Mouse (Mus musculus): ENCODE measurements around the gene Dmd.

DNA sequence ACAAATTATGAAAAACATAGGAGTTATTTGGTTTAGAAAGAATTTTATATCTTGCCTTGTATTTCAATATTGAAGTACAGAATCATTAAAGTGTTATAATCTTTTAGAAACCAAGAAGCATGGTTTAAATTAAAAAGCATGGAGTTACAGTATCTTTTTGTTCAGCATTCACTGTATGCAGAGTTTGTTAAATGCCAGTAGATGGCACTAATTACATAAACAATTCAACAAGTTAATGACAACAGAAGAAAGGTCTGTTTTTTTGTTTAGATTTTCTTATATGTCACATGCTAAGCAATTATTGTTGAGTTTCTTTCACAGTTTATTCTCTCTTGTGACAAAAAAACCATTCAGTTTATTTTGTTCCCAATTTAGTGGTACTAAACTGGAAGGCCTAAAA, 1649.8 kb downstream of the Dmd start:
- no peak for TF ChIP-seq GATA1 (IDR thresholded peaks at IDR 0.05; ENCODE audit: borderline replicate concordance, low read length)
- TF ChIP-seq FLI1 (IDR thresholded peaks at IDR 0.05; ENCODE audit: low read length) = no peak
